Mouse (Mus musculus): ENCODE data around the gene Borcs5. TPM values are rescaled to one million over a fixed set of nuclear protein-coding genes. Genes with fewer than 3 reads are reported as not detected.

Borcs5 gene
- total and polyA plus RNA-seq, 2 experiments from 2014 or later = 39.6 to 56.0 TPM

DNA sequence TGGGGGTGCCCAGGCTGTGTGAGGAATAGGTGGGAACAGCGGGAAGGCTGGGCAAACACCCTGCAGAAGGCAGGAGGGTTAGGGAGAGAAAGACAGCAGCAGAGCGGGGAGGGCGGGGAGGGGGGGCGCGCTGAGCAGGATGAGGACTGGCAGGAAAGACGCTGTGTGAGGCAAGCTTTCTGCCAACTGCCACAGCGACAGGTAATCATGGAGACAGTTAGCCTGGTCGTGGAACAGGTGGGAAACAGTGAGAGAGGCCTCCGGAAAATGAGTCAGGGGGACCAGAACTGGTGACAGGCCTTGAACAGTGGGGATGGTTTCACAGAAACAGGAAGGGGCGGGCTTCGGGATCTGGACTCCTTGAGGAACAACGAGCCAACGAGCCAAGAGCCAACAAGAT is 27.4 kb upstream of the Borcs5 start:
- Histone ChIP-seq H3K27ac (ENCODE audit: low read depth, low read length) (no peak overlapping the region), H3K9me3 (ENCODE audit: low read length) (no peaks in the 10 kb centered on the region), H3K4me1 (ENCODE audit: insufficient read depth, low read length) (no peaks in the 10 kb centered on the region), H3K4me2 (ENCODE audit: low read depth, low read length, poor library complexity, severe bottlenecking) (no peak overlapping the region), H3K36me3 (ENCODE audit: insufficient read depth, low read length) (no peaks in the 10 kb centered on the region), H3K9ac (replicated peaks; ENCODE audit: low read length, poor library complexity, severe bottlenecking) (no peak overlapping the region), H3K4me3 (ENCODE audit: low read depth, low read length) (no peak overlapping the region), H3K27me3 (ENCODE audit: insufficient read depth, low read length) (no peaks in the 10 kb centered on the region)
- ATAC-seq (ENCODE audit: low FRiP score) (no peak), DNase-seq (ENCODE audit: low spot score) (no peak)
- 79% methylated on average over 13 of the region's 13 CpGs for WGBS
- TF ChIP-seq CTCF (IDR thresholded peaks at IDR 0.05) = no peak

DNA sequence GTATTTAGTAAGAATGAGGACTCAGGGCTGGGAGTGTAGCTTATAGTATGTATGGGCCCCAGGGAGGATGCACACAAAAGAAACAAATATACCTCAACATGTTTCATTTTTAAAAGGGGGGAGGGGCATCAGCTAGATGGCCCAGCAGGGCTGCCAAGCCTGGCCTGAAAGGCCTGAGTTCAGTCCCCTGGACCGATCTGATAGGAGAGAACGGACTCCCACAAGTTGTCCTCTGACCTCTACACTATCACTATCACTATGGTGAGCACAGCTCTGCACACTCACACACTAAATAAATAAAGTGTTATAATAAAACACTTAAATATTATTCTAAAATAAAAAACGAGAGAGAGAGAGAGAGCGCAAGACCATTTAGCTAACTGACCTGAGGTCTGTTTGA is 25.0 kb upstream of the Borcs5 start:
- no peak overlapping the region for H3K4me2 ChIP-seq (ENCODE audit: low read depth, low read length, poor library complexity, severe bottlenecking)
- H3K36me3 ChIP-seq (ENCODE audit: insufficient read depth, low read length) = no peaks in the 10 kb centered on the region
- DNase-seq (ENCODE audit: low spot score) (no peak), ATAC-seq (ENCODE audit: low FRiP score) (no peak)
- no peak overlapping the region for H3K9ac ChIP-seq (replicated peaks; ENCODE audit: low read length, poor library complexity, severe bottlenecking)
- WGBS = 88% methylated on average over 4 of the region's 4 CpGs
- no peak overlapping the region for H3K27ac ChIP-seq (ENCODE audit: low read depth, low read length)
- no peak overlapping the region for H3K4me3 ChIP-seq (ENCODE audit: low read depth, low read length)
- no peaks in the 10 kb centered on the region for H3K9me3 ChIP-seq (ENCODE audit: low read length)
- no peaks in the 10 kb centered on the region for H3K27me3 ChIP-seq (ENCODE audit: insufficient read depth, low read length)
- no peaks in the 10 kb centered on the region for H3K4me1 ChIP-seq (ENCODE audit: insufficient read depth, low read length)
- no peak for TF ChIP-seq CTCF (IDR thresholded peaks at IDR 0.05)

DNA sequence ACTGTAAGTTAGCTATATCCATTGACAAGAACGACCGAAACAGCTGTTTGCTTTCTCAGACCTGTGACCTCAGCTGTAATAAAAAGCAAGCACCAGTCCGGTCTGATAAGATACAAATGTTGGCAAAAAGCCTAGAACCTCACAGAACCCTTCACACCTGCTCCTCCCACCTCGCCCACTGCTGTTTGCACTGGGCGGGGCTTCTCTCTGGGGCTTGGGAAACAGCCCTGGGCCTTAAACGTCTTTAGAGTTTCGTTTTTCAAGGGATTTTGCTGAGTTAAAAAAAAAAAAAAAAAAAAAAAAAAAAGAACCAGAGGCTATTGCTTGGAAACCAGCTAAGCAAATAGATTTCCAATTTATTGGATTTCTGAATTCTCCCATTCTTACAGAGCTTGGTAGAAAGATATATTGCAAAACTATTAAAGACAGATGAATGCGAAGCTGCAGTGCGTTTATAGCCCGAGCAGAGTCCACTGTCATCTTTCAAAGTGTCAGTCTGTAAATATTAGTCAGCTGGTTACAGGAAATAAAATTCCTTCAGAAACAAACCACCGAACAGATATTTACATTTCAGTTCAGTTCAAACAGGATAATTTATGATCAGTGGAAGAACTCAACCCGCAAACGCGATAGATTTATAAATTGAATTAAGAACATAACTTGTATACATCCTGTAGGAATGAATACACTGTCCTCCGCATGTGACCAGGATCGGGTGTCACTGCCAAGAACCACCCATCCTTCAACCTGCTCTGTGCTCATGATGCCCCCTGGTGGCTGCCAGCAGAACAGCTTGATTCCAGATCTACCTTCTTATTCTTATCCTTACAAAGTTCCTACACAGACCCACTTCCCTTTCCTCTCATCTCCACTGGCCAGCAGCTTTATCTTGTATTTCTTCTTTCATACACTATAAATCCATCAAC is 24.3 kb upstream of the Borcs5 start:
- H3K36me3 ChIP-seq (ENCODE audit: insufficient read depth, low read length) = no peaks in the 10 kb centered on the region
- no peak overlapping the region for H3K9ac ChIP-seq (replicated peaks; ENCODE audit: low read length, poor library complexity, severe bottlenecking)
- ATAC-seq (ENCODE audit: low FRiP score) (peak; percentile 75; the same call in 1 of the 2 replicates), DNase-seq (ENCODE audit: low spot score) (peak; percentile 89)
- H3K4me3 ChIP-seq (ENCODE audit: low read depth, low read length) = no peak overlapping the region
- H3K4me1 ChIP-seq (ENCODE audit: insufficient read depth, low read length) = no peaks in the 10 kb centered on the region
- 27% methylated on average over 16 of the region's 16 CpGs for WGBS
- no peaks in the 10 kb centered on the region for H3K27me3 ChIP-seq (ENCODE audit: insufficient read depth, low read length)
- peak; percentile 97 for TF ChIP-seq CTCF (IDR thresholded peaks at IDR 0.05)
- H3K4me2 ChIP-seq (ENCODE audit: low read depth, low read length, poor library complexity, severe bottlenecking) = peak overlapping the region; percentile 25; the same call in 1 of the 2 replicates
- no peaks in the 10 kb centered on the region for H3K9me3 ChIP-seq (ENCODE audit: low read length)
- no peak overlapping the region for H3K27ac ChIP-seq (ENCODE audit: low read depth, low read length)

DNA sequence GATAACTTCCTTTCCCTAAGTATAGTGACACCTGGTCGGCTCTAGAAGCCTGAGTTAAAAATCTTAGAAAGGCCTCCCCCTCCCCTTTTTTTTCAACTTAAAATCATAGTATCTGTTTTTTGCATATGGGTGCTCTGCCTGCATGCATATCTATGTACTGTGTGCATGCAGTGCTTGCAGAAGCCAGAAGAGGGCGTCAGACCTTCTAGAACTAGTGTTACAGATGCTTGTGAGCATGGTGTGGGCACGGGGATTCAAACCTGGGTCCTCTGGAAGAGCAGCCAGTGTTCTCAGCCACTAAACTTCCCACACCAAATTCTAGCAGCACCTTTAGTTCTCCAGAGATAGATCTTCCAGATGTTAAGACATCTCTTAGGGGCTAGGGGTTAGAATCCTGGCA is 21.7 kb upstream of the Borcs5 start:
- DNase-seq (ENCODE audit: low spot score) (no peak), ATAC-seq (ENCODE audit: low FRiP score) (no peak)
- H3K36me3 ChIP-seq (ENCODE audit: insufficient read depth, low read length) = no peaks in the 10 kb centered on the region
- no peak overlapping the region for H3K27ac ChIP-seq (ENCODE audit: low read depth, low read length)
- no peaks in the 10 kb centered on the region for H3K9me3 ChIP-seq (ENCODE audit: low read length)
- H3K9ac ChIP-seq (replicated peaks; ENCODE audit: low read length, poor library complexity, severe bottlenecking) = no peak overlapping the region
- no peaks in the 10 kb centered on the region for H3K27me3 ChIP-seq (ENCODE audit: insufficient read depth, low read length)
- H3K4me1 ChIP-seq (ENCODE audit: insufficient read depth, low read length) = no peaks in the 10 kb centered on the region
- 55% methylated on average over 3 of the region's 3 CpGs for WGBS
- H3K4me3 ChIP-seq (ENCODE audit: low read depth, low read length) = no peak overlapping the region
- no peak overlapping the region for H3K4me2 ChIP-seq (ENCODE audit: low read depth, low read length, poor library complexity, severe bottlenecking)
- peak; percentile 19; the same call in 1 of the 2 replicates for TF ChIP-seq CTCF (IDR thresholded peaks at IDR 0.05)

DNA sequence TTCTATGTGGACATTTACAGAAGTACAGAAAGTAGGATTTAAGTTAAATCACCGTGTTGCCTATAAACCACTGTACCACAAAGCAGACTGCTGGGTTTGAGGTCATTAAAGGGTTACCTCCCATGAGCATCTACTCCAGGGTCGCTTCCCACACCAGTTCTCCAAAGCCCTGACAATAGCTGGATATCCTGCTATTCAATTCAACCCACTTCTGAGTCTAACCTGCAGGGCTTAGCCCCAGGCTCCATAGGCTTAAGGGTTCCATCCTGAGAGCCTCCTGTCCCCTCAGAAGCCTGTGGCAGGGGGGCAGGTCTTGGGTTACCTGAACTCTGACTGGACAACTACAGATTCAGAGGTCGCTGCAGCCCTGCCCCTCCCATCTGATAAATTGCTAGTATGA is 19.2 kb upstream of the Borcs5 start:
- DNase-seq (ENCODE audit: low spot score) (no peak), ATAC-seq (ENCODE audit: low FRiP score) (no peak)
- no peaks in the 10 kb centered on the region for H3K27me3 ChIP-seq (ENCODE audit: insufficient read depth, low read length)
- no peak overlapping the region for H3K27ac ChIP-seq (ENCODE audit: low read depth, low read length)
- TF ChIP-seq CTCF (IDR thresholded peaks at IDR 0.05) = no peak
- H3K4me3 ChIP-seq (ENCODE audit: low read depth, low read length) = no peak overlapping the region
- no peak overlapping the region for H3K4me2 ChIP-seq (ENCODE audit: low read depth, low read length, poor library complexity, severe bottlenecking)
- 68% methylated on average over 3 of the region's 3 CpGs for WGBS
- H3K9ac ChIP-seq (replicated peaks; ENCODE audit: low read length, poor library complexity, severe bottlenecking) = no peak overlapping the region
- no peaks in the 10 kb centered on the region for H3K9me3 ChIP-seq (ENCODE audit: low read length)
- no peaks in the 10 kb centered on the region for H3K36me3 ChIP-seq (ENCODE audit: insufficient read depth, low read length)
- H3K4me1 ChIP-seq (ENCODE audit: insufficient read depth, low read length) = no peaks in the 10 kb centered on the region

DNA sequence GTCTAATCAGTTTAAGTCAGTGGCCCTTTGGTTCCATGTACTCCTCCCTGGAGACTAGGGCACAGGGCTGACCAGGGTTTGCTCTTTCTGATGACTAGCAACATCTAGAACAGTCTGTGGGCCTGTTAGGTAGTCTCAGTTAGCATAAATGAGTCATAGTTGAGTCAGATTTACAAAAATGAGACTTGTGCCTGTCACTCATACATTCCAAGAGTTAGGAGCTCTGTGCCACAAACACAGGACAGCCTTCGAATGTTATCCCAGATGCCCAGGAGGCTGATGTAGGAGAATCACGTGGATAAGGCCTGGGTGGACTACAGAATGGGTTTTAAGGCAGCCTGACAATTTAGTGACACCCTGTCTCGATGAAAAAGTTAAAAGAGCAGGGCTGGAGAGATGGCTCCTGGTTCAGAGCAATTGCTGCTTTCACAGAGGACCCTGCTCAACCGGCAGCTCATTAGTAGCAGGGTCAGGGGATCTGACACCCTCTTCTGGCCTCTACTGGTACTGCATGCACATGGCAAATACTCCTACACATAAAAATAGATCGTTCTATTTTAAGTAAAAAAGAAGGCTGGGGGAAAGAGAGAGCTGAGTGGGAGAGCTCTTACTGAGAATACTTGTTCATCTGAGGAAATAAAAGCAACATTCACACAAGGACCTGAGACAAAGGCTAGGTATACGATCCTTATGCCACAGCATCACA is 18.3 kb upstream of the Borcs5 start:
- no peak overlapping the region for H3K27ac ChIP-seq (ENCODE audit: low read depth, low read length)
- H3K36me3 ChIP-seq (ENCODE audit: insufficient read depth, low read length) = no peaks in the 10 kb centered on the region
- WGBS = 68% methylated on average over 6 of the region's 6 CpGs
- DNase-seq (ENCODE audit: low spot score) = peak; percentile 18
- no peak overlapping the region for H3K9ac ChIP-seq (replicated peaks; ENCODE audit: low read length, poor library complexity, severe bottlenecking)
- H3K9me3 ChIP-seq (ENCODE audit: low read length) = no peaks in the 10 kb centered on the region
- H3K27me3 ChIP-seq (ENCODE audit: insufficient read depth, low read length) = no peaks in the 10 kb centered on the region
- TF ChIP-seq CTCF (IDR thresholded peaks at IDR 0.05) = peak; percentile 62
- H3K4me2 ChIP-seq (ENCODE audit: low read depth, low read length, poor library complexity, severe bottlenecking) = no peak overlapping the region
- no peak for ATAC-seq (ENCODE audit: low FRiP score)
- no peak overlapping the region for H3K4me3 ChIP-seq (ENCODE audit: low read depth, low read length)
- H3K4me1 ChIP-seq (ENCODE audit: insufficient read depth, low read length) = no peaks in the 10 kb centered on the region
